Mouse (Mus musculus): Measurements from ENCODE around the gene Plxnd1. TPM values are rescaled to one million over a fixed set of nuclear protein-coding genes. Genes with fewer than 3 reads are reported as not detected.

The Plxnd1 gene
- polyA plus RNA-seq, 1 experiment, result 115 TPM

DNA sequence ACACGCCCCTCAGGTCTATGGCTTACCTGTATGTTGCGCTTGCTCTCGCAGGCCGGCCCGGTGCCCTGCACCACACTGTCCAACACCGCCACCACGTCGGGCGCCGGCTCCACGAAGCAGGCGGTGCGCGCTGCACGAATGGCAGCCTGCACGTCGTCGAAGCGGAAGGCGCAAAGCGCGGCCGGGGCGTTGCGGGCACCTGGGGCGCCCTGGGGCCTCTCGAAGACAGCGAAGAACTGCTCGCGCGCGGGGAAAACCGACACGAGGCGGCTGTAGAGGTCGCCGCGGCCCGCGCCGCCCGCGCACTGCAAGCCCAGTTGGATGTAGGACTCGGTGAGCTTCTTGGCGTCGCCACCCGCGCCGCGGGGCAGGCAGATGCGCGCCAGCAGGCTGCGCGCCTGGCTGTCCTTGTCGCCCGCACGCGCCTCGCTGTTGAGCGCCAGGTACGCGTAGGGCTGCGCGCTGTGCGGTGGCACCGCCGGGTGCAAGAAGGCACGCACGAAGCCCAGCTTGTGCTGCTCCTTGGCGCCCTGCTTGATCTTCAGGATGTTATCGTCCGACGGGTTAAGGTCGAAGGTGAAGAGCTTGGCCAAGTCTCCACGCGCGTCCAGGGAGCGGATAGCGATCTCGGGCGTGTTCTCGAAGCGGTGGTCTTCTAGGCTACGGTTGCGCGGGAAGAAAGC lies 1.2 kb downstream of the Plxnd1 start:
- H3K27ac ChIP-seq (ENCODE audit: insufficient read depth, low read length), result peak overlapping the region; percentile 82
- H3K4me1 ChIP-seq (ENCODE audit: control insufficient read depth, insufficient read depth, low read length), result peaks cover 9% of the 10 kb centered on the region
- TF ChIP-seq CTCF (IDR thresholded peaks at IDR 0.05; ENCODE audit: extremely low read depth, insufficient read depth, low read length), result no peak
- 0 out of 2 replicates have a peak, but pooled peaks have one; percentile 10 for TF ChIP-seq POLR2A (IDR thresholded peaks at IDR 0.05; ENCODE audit: extremely low read depth, insufficient read depth, low read length)
- peak overlapping the region; percentile 81 for H3K4me3 ChIP-seq (ENCODE audit: insufficient read depth, low read length)

- H3K4me3 ChIP-seq (ENCODE audit: insufficient read depth, low read length), result peak overlapping the region; percentile 81
Observed at GRCm38 (mm10) chr6:115992981-115993380, 1.8 kb downstream of the Plxnd1 start.

GRCm38 (mm10) chr6:115991881-115992620 lies 2.8 kb downstream of the Plxnd1 start:
- no peak for TF ChIP-seq POLR2A (IDR thresholded peaks at IDR 0.05; ENCODE audit: extremely low read depth, insufficient read depth, low read length)
- TF ChIP-seq CTCF (IDR thresholded peaks at IDR 0.05; ENCODE audit: extremely low read depth, insufficient read depth, low read length), result no peak
- peaks cover 10% of the 10 kb centered on the region for H3K4me1 ChIP-seq (ENCODE audit: control insufficient read depth, insufficient read depth, low read length)
- H3K27ac ChIP-seq (ENCODE audit: insufficient read depth, low read length), result peak overlapping the region; percentile 60
- peak overlapping the region; percentile 81 for H3K4me3 ChIP-seq (ENCODE audit: insufficient read depth, low read length)

More at GRCm38 (mm10) chr6:115992981-115993380, 1.8 kb downstream of the Plxnd1 start:
- no peak for TF ChIP-seq CTCF (IDR thresholded peaks at IDR 0.05; ENCODE audit: extremely low read depth, insufficient read depth, low read length)
- no peak for TF ChIP-seq POLR2A (IDR thresholded peaks at IDR 0.05; ENCODE audit: extremely low read depth, insufficient read depth, low read length)
- peaks cover 9% of the 10 kb centered on the region for H3K4me1 ChIP-seq (ENCODE audit: control insufficient read depth, insufficient read depth, low read length)
- peak overlapping the region; percentile 82 for H3K27ac ChIP-seq (ENCODE audit: insufficient read depth, low read length)

DNA sequence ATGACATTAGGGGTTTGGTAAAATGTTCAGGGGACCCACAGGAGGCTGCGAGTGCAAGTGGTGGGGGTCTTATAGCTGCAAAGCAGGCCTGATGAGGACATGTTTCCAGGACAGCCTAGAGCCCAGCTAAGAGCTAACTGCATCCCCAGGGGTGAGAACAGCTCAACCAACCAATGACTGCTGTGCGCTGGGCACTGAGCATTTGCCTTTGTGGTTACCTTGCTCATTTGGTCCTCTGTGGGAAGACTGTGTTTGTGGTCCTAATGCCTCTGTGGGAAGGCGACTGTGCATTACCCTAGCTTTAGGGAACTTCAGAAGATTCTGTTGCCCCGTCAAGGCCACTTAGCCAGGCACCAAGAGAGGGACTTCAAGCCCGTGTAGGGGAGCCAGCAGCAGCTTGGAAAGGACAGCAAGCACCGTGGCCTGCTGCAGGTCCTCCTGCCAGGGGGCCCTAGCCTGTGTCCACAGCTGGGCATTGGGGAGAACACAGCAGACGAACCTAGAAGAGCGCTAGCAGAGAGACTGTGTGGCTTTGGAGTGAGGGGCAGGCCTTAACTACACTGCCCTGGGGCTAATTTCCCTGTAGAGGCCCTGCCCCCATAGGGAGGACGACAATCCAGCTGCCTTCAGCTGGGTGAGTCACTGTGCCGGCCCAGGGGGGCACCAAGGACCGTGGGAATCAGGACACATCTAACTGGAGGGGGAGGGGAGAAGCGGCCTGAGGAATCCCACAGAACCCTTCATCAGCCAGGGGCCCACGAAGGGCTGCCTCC lies 3.5 kb downstream of the Plxnd1 start:
- Histone ChIP-seq H3K4me3 (ENCODE audit: insufficient read depth, low read length) (peak overlapping the region; percentile 81), H3K4me1 (ENCODE audit: control insufficient read depth, insufficient read depth, low read length) (peaks cover 13% of the 10 kb centered on the region), H3K27ac (ENCODE audit: insufficient read depth, low read length) (peak overlapping the region; percentile 60)
- TF ChIP-seq POLR2A (IDR thresholded peaks at IDR 0.05; ENCODE audit: extremely low read depth, insufficient read depth, low read length) (no peak), CTCF (IDR thresholded peaks at IDR 0.05; ENCODE audit: extremely low read depth, insufficient read depth, low read length) (no peak)

GRCm38 (mm10) chr6:115990479-115990878 lies 4.3 kb downstream of the Plxnd1 start:
- H3K27ac ChIP-seq (ENCODE audit: insufficient read depth, low read length), result peak overlapping the region; percentile 36
- H3K4me3 ChIP-seq (ENCODE audit: insufficient read depth, low read length), result peak overlapping the region; percentile 18
- H3K4me1 ChIP-seq (ENCODE audit: control insufficient read depth, insufficient read depth, low read length), result peaks cover 13% of the 10 kb centered on the region
- no peak for TF ChIP-seq POLR2A (IDR thresholded peaks at IDR 0.05; ENCODE audit: extremely low read depth, insufficient read depth, low read length)
- TF ChIP-seq CTCF (IDR thresholded peaks at IDR 0.05; ENCODE audit: extremely low read depth, insufficient read depth, low read length), result no peak

GRCm38 (mm10) chr6:115990056-115990455 lies 4.7 kb downstream of the Plxnd1 start:
- Histone ChIP-seq H3K27ac (ENCODE audit: insufficient read depth, low read length) (peak overlapping the region; percentile 93), H3K4me1 (ENCODE audit: control insufficient read depth, insufficient read depth, low read length) (peaks cover 14% of the 10 kb centered on the region), H3K4me3 (ENCODE audit: insufficient read depth, low read length) (peak overlapping the region; percentile 18)
- TF ChIP-seq POLR2A (IDR thresholded peaks at IDR 0.05; ENCODE audit: extremely low read depth, insufficient read depth, low read length) (no peak), CTCF (IDR thresholded peaks at IDR 0.05; ENCODE audit: extremely low read depth, insufficient read depth, low read length) (no peak)

DNA sequence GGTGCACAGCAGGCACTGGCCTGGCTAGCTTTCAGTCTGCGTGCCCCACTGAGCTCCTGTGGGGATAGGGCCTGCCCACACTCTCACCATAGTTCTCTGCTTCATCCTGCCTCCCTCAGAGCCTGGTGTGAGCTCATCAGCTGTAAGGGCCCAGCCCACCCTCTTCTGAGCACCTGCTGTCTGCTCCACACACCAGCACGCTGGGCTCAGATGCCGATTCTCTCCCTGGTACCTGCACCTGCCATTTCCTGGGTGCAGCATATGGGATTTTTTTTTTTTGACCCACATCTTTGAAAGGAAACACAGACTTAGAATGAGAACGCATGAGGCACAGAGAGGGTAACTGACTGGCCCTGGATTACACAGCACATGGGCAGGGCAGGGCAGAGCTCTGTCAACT lies 5.2 kb downstream of the Plxnd1 start:
- Histone ChIP-seq H3K27ac (ENCODE audit: insufficient read depth, low read length) (peak overlapping the region; percentile 93), H3K4me1 (ENCODE audit: control insufficient read depth, insufficient read depth, low read length) (peaks cover 14% of the 10 kb centered on the region), H3K4me3 (ENCODE audit: insufficient read depth, low read length) (peak overlapping the region; percentile 18)
- no peak for TF ChIP-seq CTCF (IDR thresholded peaks at IDR 0.05; ENCODE audit: extremely low read depth, insufficient read depth, low read length)
- peak; percentile 57; the same call in 1 of the 2 replicates for TF ChIP-seq POLR2A (IDR thresholded peaks at IDR 0.05; ENCODE audit: extremely low read depth, insufficient read depth, low read length)

GRCm38 (mm10) chr6:115989032-115989431 lies 5.8 kb downstream of the Plxnd1 start:
- no peak for TF ChIP-seq POLR2A (IDR thresholded peaks at IDR 0.05; ENCODE audit: extremely low read depth, insufficient read depth, low read length)
- no peak for TF ChIP-seq CTCF (IDR thresholded peaks at IDR 0.05; ENCODE audit: extremely low read depth, insufficient read depth, low read length)
- H3K27ac ChIP-seq (ENCODE audit: insufficient read depth, low read length), result peak overlapping the region; percentile 76

GRCm38 (mm10) chr6:115987096-115987747 lies 7.6 kb downstream of the Plxnd1 start:
- TF ChIP-seq POLR2A (IDR thresholded peaks at IDR 0.05; ENCODE audit: extremely low read depth, insufficient read depth, low read length), result no peak
- TF ChIP-seq CTCF (IDR thresholded peaks at IDR 0.05; ENCODE audit: extremely low read depth, insufficient read depth, low read length), result no peak
- no peak overlapping the region for H3K4me3 ChIP-seq (ENCODE audit: insufficient read depth, low read length)
- H3K4me1 ChIP-seq (ENCODE audit: control insufficient read depth, insufficient read depth, low read length), result peaks cover 18% of the 10 kb centered on the region
- peak overlapping the region; percentile 20; the same call in 1 of the 2 replicates for H3K27ac ChIP-seq (ENCODE audit: insufficient read depth, low read length)

More at GRCm38 (mm10) chr6:115989032-115989431, 5.8 kb downstream of the Plxnd1 start:
- Histone ChIP-seq H3K4me1 (ENCODE audit: control insufficient read depth, insufficient read depth, low read length) (peaks cover 14% of the 10 kb centered on the region), H3K4me3 (ENCODE audit: insufficient read depth, low read length) (no peak overlapping the region; the same call in 1 of the 2 replicates)

All from cortical plate, adult 2 months (tissue).